Mouse (Mus musculus): Measurements from ENCODE around the gene Atp5d. TPM values are rescaled to one million over a fixed set of nuclear protein-coding genes. Genes with fewer than 3 reads are reported as not detected.

Gene Atp5d
- total RNA-seq, 2 experiments from 2014 or later, result 573 to 611 TPM

GRCm38 (mm10) chr10:80179068-80180051 is 40.9 kb downstream of the Atp5d start, which contains the start of gene Efna2:
TSS of gene Efna2 (plus strand) at chr10:80179482.
- peak; percentile 18 for DNase-seq (ENCODE audit: low spot score)

- DNase-seq (ENCODE audit: low spot score), result no peak
Measured at GRCm38 (mm10) chr10:80180288-80180687, 41.9 kb downstream of the Atp5d start.

GRCm38 (mm10) chr10:80180823-80181222 is 42.4 kb downstream of the Atp5d start:
- no peak for DNase-seq (ENCODE audit: low spot score)

GRCm38 (mm10) chr10:80182547-80182946 is 44.1 kb downstream of the Atp5d start:
- no peak for DNase-seq (ENCODE audit: low spot score)

GRCm38 (mm10) chr10:80186649-80187048 is 48.2 kb downstream of the Atp5d start:
- no peak for DNase-seq (ENCODE audit: low spot score)

GRCm38 (mm10) chr10:80187739-80188138 is 49.3 kb downstream of the Atp5d start:
- no peak for DNase-seq (ENCODE audit: low spot score)

- no peak for DNase-seq (ENCODE audit: low spot score)
Measured at GRCm38 (mm10) chr10:80188453-80189024, 50.1 kb downstream of the Atp5d start.

GRCm38 (mm10) chr10:80189999-80190398 is 51.6 kb downstream of the Atp5d start:
- DNase-seq (ENCODE audit: low spot score), result no peak

- no peak for DNase-seq (ENCODE audit: low spot score)
Measured at GRCm38 (mm10) chr10:80190491-80191051, 52.1 kb downstream of the Atp5d start.

GRCm38 (mm10) chr10:80193976-80194375 is 55.5 kb downstream of the Atp5d start:
- no peak for DNase-seq (ENCODE audit: low spot score)

- no peak for DNase-seq (ENCODE audit: low spot score)
Measured at GRCm38 (mm10) chr10:80194441-80194840, 56.0 kb downstream of the Atp5d start.

Other genes with a start within 250 kb of the Atp5d start
- 100 to 1,000 TPM in 1 of 2 experiments, 10 to 100 TPM in 1; 46.0 to 111 TPM for gene Cfd, start 247.8 kb upstream of the Atp5d start, total RNA-seq (2021)
- 10 to 100 TPM; 31.2 to 32.8 TPM for gene Med16, start 229.7 kb upstream of the Atp5d start, total RNA-seq (2021)
- not detected for gene Gm26602, start 227.8 kb upstream of the Atp5d start, total RNA-seq (2021)
- gene Kiss1r, start 221.7 kb upstream of the Atp5d start, total RNA-seq (2021), result under 1 TPM; 0.21 TPM
- gene R3hdm4, start 217.4 kb upstream of the Atp5d start, total RNA-seq (2021), result 100 to 1,000 TPM; 114 to 115 TPM
- gene Arid3a, start 211.6 kb upstream of the Atp5d start, total RNA-seq (2021), result 1 to 10 TPM; 1.5 to 1.7 TPM
- gene Wdr18, start 178.5 kb upstream of the Atp5d start, total RNA-seq (2021), result 10 to 100 TPM; 21.0 to 22.9 TPM
- gene Grin3b, start 167.9 kb upstream of the Atp5d start, total RNA-seq (2021), result under 1 TPM; 0.32 to 0.59 TPM
- gene Tmem259, start 154.3 kb upstream of the Atp5d start, total RNA-seq (2021), result 10 to 100 TPM; 68.7 to 84.2 TPM
- 10 to 100 TPM in 1 of 2 experiments, 1 to 10 TPM in 1; 5.2 to 10.5 TPM for gene Cnn2, start 150.0 kb upstream of the Atp5d start, total RNA-seq (2021)
- gene Abca7, start 142.1 kb upstream of the Atp5d start, total RNA-seq (2021), result 1 to 10 TPM; 6.6 to 7.6 TPM
- 1 to 10 TPM in 1 of 2 experiments, under 1 TPM in 1; 0.75 to 1.3 TPM for gene Arhgap45, start 122.0 kb upstream of the Atp5d start, total RNA-seq (2021)
- gene Polr2e, start 98.8 kb upstream of the Atp5d start, total RNA-seq (2021), result 10 to 100 TPM; 44.3 to 46.2 TPM
- 100 to 1,000 TPM; 631 to 739 TPM for gene Gpx4, start 91.5 kb upstream of the Atp5d start, total RNA-seq (2021)
- 1 to 10 TPM; 5.4 to 5.9 TPM for gene Sbno2, start 33.1 kb upstream of the Atp5d start, total RNA-seq (2021)
- 100 to 1,000 TPM; 145 to 148 TPM for gene Stk11, start 22.8 kb upstream of the Atp5d start, total RNA-seq (2021)
- gene Cbarp, start 2.2 kb downstream of the Atp5d start, total RNA-seq (2021), result 1 to 10 TPM; 1.6 to 1.9 TPM
- gene Midn, start 9.6 kb downstream of the Atp5d start, total RNA-seq (2021), result 10 to 100 TPM; 40.6 to 47.9 TPM
- 10 to 100 TPM; 28.9 to 37.5 TPM for gene Cirbp, start 27.4 kb downstream of the Atp5d start, total RNA-seq (2021)
- 1 to 10 TPM; 5.4 to 6.5 TPM for gene 1600002K03Rik, start 34.3 kb downstream of the Atp5d start, total RNA-seq (2021)
- gene Efna2, start 40.9 kb downstream of the Atp5d start, total RNA-seq (2021), result under 1 TPM; 0.24 to 0.48 TPM
- 10 to 100 TPM; 13.8 to 13.9 TPM for gene Mum1, start 87.8 kb downstream of the Atp5d start, total RNA-seq (2021)
- gene Ndufs7, start 110.5 kb downstream of the Atp5d start, total RNA-seq (2021), result 100 to 1,000 TPM; 578 to 613 TPM
- 10 to 100 TPM; 27.4 to 28.7 TPM for gene Gamt, start 122.4 kb downstream of the Atp5d start, total RNA-seq (2021)
- gene Dazap1, start 122.9 kb downstream of the Atp5d start, total RNA-seq (2021), result 10 to 100 TPM; 34.2 to 38.8 TPM
- gene Rps15, start 153.8 kb downstream of the Atp5d start, total RNA-seq (2021), result 100 to 1,000 TPM; 703 to 778 TPM
- under 1 TPM; 0.18 to 0.31 TPM for gene Apc2, start 157.3 kb downstream of the Atp5d start, total RNA-seq (2021)
- gene 2310011J03Rik, start 181.9 kb downstream of the Atp5d start, total RNA-seq (2021), result 1 to 10 TPM; 6.8 to 7.1 TPM
- under 1 TPM; 0.78 to 0.97 TPM for gene Pcsk4, start 190.9 kb downstream of the Atp5d start, total RNA-seq (2021)
- gene Reep6, start 191.3 kb downstream of the Atp5d start, total RNA-seq (2021), result 1 to 10 TPM; 3.4 to 4.1 TPM
- 10 to 100 TPM; 32.5 to 37.0 TPM for gene Adamtsl5, start 209.8 kb downstream of the Atp5d start, total RNA-seq (2021)
- under 1 TPM; 0.09 to 0.11 TPM for gene Plk5, start 217.8 kb downstream of the Atp5d start, total RNA-seq (2021)
- 1 to 10 TPM; 4.0 to 4.6 TPM for gene Mex3d, start 249.0 kb downstream of the Atp5d start, total RNA-seq (2021)